Mouse (Mus musculus) ovary, postnatal 10 days (tissue): ENCODE data around the gene Lgals8.
"Not testable (repeated sequence)": the region's sequence is repeated elsewhere in the genome, so short reads cannot be mapped to it uniquely, and the experiment has no call there.

Experiments used
- DNase-seq: peaks from one replicate; pipeline ENCODE4 v3.0.0; 2022; ENCODE audit warnings: low spot score

The Lgals8 gene

GRCm38 (mm10) chr13:12464844-12465243 is at the start of gene Lgals8:
Lgals8 (minus strand) TSS chr13:12464944.
- DNase-seq, result no peak

GRCm38 (mm10) chr13:12511189-12511965 is 46.6 kb upstream of the Lgals8 start:
- no peak for DNase-seq

DNA sequence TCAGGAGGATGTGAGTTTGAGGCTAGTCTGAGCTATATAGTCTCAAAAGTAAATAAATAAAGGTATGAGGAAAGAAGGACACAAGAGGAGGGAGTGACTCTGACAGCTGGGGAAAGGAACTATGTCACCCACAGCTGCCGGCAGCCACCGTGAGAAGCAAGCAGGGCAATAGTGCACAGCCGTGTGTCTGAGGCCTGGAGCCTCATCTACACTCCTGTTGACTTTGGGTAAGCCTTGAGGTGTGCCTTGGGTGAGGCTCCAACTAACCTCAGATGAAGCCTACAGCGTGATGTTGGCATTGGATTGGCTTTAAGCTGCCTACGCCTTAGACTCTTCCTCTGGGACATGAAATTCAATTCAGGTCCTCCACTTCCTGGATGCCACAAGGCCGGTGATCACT is 45.3 kb upstream of the Lgals8 start:
- no peak for DNase-seq

- DNase-seq, result no peak
These were observed 42.7 kb upstream of the Lgals8 start for GRCm38 (mm10) chr13:12507426-12507825.

DNA sequence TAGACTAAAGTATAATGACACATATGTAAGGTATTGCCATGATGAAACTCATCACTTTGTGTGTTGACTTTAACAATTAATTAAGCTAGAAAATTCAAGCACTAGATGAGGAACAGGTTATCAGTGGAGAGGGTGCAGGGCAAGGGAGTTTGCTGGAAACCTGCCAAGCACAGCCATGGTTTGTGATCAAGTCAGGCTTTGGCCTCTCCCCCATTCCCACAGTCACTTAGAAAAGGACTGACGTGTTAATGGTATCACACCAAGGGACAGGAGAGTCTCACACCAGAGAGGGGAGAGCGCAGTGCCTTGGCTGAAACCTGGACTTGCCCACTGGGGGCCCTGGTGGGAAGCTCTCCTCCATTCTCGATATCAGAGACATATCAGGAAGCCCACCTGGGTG is 40.6 kb upstream of the Lgals8 start:
- DNase-seq, result no peak

DNA sequence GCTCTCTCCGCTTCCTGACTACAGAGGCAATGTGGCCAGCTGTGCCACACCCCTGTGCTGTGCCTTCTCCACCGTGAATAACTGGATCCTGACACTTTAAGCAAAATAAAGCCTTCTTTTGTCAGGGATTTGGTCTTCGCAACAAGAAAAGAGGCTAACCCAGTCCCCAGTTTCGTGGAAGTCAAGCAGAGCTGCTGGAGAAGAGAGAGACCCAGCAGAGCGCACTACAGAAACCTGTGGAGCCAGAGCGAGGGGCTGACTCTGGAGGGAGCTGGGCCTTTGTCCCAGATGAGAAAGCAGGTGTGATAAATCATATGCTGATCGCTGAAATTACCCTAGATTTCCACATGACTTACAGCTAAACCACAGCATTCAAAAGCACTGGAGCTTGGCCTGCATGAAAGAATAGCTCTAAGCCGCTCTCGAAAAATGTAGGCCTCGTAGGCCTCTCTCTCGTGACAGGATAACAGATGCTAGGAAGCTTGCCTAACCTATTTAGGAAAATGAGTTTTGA is 38.6 kb upstream of the Lgals8 start:
- no peak for DNase-seq

- no peak for DNase-seq
These were observed 38.0 kb upstream of the Lgals8 start for GRCm38 (mm10) chr13:12502665-12503237.

DNA sequence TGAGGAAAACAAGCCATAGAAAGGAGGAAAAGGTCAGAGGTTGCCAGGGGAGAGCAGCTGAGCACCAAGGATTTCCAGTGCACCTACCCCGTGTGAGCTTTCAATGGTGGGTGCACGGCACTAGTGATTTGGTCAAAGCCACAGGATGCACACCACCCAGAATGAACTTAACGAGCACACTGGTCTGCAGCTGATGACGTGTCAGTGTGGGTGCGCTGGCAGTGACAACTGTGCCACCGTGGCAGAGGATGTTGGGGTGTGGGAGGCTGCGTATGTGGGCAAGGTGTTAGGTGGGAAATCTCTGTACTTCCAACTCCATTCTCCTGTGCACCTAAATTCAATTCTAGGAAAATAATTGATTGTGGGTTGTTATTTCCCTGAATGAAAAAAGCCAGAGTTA is 34.4 kb upstream of the Lgals8 start:
- DNase-seq, result no peak

- DNase-seq, result no peak
These were observed 33.1 kb upstream of the Lgals8 start for GRCm38 (mm10) chr13:12497809-12498208.

DNA sequence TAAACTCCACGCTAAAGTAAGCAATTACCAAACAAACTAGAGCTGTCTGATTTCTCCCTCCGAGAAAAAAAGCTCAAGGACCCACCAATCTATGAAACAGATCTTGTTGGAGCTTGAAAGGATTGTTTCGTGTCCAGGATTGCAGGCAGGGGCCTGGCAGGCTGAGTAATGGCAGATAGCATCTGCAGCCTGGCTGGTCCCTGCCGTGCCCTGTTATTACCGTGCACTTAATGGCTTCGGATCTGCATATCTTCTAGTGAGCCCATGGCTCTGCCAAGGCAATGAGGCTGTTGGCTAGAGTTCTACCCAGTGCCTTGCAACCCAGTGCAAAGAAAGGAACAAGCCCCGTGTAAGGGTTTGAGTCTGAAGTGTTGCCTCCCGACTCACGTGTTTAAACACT is 30.0 kb upstream of the Lgals8 start:
- DNase-seq, result no peak

DNA sequence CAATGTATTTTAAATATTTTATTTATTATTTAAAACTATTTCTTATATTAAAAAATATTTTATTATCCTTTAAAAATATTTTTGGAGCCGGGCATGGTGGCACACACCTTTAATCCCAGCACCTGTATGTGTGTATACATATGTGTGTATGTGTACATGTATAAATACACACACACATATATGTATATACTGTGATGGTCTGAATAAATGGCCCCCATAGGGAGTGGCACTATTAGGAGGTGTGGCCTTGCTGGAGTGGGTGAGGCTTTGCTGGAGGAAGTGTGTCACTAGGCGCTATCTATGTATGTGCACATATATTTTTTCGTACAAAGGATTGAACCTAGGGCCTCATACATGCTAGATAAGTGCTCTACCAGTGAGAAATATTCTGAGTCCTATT is 27.8 kb upstream of the Lgals8 start:
- no peak for DNase-seq

DNA sequence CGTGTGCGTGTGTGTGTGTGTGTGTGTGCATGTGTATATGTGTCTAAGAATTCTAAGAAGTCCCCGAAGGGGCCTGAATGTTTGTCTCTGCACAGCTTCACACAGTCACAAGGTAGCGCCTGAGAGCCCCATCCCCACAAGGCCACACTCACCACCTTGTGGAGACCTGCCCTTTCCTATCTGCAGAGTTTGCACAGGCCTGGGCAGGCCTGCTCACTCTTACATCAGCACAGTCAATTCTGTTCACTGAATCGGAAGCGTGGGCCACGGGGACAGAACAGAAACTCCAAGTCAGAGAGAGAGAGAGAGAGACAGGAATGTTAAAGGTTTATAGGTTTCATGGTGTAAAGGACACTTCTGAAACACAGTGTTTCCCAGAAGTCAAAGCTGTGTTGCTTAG is 20.9 kb upstream of the Lgals8 start:
- DNase-seq, result no peak

DNA sequence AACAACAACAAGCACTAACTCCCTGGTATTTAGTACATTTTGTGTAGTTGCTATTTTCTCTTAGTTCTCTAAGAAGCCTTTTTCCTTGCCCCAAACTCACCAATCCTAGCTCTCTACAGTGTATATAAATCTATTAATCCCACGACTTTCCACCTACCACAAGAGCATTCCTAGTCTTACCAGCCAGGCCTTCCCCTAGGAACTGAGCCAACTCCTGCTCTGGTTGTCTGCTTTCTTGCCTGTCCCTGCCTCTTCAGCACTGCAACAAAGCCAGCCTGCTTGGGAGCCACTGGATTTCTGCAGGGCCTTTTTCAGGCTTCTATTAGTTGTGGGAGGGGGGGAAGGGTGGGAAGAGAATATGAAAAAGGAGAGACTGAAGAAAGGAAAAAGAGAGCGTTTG is 20.5 kb upstream of the Lgals8 start:
- no peak for DNase-seq

DNA sequence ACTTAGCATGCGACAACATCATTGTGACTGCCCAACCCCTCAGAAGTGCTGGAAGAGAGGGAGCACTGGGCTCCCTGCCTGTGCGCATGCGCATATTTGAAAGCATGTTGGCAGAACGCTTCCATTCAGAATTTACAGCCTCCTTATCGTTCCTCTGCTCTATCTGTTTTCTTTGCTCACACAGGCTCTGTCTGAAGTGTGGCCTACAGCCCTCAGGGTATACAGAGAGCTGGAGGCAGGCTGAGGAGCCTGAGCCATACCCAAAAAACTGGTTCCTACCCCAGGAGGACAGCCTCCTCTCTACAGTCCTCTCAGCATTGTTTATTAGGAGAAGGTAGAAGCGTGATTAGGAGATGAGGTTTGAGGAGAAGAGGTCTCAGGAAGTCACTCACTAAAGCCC is 15.1 kb upstream of the Lgals8 start:
- no peak for DNase-seq

- DNase-seq, result no peak
These were observed 13.6 kb upstream of the Lgals8 start for GRCm38 (mm10) chr13:12478301-12478700.

DNA sequence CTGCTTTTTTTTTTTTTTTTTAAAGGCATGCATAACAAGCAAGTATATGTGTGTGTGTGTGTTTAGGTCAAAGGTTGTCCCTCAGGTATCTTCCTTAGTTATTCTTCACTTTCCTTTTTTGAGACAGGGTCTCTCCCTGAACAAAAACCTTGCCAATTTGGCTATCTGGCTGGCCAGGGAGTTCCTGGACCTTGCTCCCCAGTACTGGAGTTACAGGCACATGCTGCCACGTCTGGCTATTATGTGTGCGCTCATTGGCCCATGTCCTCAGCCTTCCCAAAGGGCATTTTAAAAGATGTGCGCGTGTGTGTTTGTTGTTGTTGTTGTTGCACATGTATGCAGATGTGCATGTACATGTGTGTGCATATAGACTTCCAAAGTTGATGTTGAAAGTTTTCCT is 12.1 kb upstream of the Lgals8 start:
- DNase-seq, result no peak

DNA sequence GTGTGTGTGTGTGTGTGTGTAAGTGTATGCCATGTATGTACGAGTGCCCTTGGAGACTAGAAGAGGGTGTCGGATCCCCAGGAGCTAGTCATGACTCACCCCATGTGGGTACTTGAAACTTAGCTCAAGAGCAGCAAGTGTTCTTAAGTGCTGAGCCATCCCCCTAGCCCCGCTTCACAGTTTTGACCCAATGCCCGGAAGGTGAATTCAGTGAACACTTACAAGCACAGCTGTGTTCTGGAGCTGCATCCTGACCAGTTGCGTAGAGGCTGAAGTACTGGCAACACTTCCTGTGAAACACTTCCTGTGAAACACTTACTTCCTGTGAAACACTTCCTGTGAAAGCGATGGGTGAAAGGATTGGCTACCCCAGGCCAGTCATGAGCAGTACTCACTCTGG is 10.5 kb upstream of the Lgals8 start:
- DNase-seq, result no peak

- DNase-seq, result peak; percentile 55
These were observed 9.1 kb upstream of the Lgals8 start for GRCm38 (mm10) chr13:12473724-12474378.

DNA sequence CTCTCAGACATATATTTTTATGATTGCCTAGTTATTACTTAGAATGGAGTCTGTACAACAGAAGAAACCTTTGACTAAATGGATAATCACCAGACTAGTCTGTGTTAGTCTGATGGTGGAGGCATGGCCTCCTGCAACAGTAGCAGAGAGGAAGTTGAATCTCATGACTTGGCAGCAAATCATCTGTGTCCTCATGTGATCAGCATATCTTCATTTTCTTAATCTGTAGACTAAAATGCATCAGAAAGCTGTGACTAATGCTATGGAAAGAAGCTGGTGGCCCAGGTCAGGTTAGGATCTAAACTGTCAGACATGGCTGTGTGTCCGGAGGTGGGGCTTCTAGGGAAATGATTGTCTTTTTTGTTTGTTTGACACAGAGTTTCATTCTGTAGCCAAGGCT is 3.7 kb upstream of the Lgals8 start:
- no peak for DNase-seq

DNA sequence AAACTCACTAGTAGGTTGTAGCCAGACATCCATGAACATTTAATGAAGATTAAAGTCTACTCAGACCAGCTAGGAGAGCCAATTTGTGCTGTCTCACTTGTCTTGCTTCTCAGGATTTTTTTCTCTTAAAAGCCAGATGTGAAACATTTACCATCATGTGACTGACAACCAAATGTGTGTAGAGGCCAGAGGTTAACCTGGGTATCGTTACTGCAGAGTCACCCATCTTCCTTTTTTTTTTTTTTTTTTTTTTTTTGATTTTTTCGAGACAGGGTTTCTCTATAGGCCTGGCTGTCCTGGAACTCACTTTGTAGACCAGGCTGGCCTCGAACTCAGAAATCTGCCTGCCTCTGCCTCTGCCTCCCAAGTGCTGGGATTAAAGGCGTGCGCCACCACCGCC is 585 bp downstream of the Lgals8 start:
- not testable (repeated sequence) for DNase-seq

DNA sequence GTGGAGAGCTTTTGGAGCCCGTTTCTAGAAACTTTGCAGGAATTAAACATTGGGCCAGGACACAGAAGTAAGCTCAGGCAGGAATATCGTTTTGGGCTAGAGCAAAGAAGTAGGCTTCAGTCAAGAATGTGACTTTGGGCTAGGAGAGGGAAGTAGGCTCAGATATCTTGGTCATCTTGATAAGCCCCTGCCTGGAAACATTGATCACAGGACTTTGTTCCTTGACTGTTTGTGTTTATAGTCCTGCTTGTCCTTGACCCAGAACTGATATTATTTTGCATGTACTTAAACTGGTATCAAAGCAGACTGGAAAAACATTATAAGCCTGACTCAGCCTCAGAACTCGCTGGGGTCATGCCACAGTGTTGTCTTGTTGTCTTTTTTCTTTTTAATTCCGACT is 2.1 kb downstream of the Lgals8 start:
- DNase-seq, result no peak

DNA sequence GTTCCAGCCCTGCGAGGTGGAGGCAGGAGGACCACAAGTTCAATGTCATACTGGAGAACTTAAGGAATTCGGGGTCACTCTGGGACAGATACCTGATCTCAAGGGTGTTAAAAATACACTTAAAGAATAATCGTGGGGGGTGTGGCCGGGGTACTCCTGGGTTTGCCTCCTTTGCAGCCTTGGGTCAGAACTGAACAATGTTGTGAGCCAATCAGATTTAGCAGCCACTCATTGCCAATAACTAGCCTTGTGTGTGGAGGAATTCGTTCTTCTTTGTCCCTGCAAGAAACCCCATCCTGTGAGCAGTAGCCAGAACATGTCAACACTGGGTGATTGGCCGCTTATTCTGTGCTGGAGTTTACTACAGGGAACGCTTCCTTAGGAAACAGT is 3.0 kb downstream of the Lgals8 start:
- DNase-seq, result no peak
